Mouse (Mus musculus): ENCODE measurements around the gene Fzr1.

The Fzr1 gene

DNA sequence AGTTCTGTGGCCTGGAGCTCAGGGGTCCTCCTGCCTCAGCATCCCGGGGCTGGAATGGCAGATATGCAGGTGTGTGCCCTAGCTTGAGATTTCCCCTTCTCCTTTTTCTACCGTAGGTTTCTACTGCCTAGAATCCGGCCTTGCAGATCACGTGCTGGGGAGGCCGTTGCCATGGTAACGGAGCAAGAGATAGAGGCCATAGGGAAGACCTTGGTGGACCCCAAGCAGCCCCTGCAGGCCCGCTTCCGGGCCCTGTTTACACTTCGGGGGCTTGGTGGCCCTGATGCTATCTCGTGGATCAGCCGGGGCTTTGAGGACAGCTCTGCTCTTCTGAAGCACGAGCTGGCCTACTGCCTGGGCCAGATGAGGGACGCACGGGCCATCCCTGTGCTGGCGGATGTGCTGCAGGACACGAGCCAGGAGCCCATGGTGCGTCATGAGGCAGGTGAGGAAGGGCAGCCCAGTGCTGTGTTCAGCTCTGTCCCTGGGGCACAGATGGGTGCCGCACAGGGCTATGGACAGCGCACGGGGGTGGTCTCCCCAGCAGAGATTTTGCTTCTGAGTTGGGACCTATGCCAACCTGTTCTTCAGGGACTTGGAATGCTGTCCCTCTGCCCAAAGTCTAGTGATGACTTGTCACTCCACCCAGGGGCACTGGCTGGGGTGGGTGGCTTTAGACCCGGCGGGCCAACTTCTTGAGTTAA, 7.4 kb upstream of the Fzr1 start:
- no peak for ATAC-seq (ENCODE audit: insufficient number of reproducible peaks, low FRiP score, low TSS enrichment)

DNA sequence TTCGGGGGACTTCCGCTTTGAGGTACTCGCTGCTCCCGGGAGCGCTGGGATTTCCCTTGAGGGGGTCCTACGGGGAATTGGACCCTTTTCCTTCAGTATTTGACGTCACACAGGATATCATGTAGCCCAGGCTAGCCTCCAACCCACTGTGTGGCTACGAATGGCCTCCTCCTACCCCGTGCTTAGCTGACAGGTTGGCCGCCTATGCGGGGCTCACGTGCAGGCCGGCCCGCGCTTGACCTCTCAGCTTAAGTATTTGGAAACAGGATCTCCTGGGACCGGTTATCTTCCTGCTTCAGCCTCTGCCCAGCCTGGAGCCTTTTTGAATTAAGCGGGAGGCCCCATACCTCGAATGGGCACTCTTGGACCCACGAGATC, 6.3 kb upstream of the Fzr1 start:
- ATAC-seq (ENCODE audit: insufficient number of reproducible peaks, low FRiP score, low TSS enrichment): no peak

DNA sequence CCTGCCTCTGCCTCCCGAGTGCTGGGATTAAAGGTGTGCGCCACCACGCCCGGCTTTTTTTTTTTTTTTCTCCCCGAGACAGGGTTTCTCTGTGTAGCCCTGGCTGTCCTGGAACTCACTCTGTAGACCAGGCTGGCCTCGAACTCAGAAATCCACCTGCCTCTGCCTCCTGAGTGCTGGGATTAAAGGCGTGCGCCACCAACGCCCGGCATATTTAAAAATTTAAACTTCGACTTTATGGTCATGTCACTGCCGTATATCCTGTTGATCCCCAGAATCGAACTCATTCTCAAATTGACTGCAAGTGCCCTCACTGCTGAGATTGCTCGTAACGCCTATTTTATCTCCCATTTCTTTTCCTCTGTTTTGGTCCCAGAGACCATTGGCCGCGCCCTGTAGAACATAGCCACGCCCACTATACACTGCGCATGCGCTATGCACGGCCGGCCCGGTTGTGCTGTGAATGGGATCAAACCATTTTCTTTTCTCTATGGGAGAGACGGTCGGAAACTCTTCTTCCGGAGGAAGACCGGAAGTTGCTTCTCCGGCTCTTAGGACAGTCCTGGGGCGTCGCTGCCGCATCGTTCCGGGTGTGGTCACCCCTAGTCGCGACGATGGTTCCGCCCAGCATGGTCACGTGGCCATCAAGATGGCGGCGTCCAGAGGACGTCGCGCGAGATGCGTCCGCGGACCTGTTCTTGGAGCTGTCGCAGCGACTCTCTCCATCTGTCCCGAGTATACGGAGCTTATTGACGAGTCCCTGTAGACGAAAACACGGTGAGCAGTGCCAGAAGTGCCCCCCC, 5.7 kb upstream of the Fzr1 start, which contains the start of the genes Dohh and Gm48551:
TSS of gene Dohh (plus strand) at position 627 of the 803 bp plus-strand sequence.
TSS of gene Gm48551 (plus strand) at position 665 of the 803 bp plus-strand sequence.
- peak; percentile 94 for ATAC-seq (ENCODE audit: insufficient number of reproducible peaks, low FRiP score, low TSS enrichment)

DNA sequence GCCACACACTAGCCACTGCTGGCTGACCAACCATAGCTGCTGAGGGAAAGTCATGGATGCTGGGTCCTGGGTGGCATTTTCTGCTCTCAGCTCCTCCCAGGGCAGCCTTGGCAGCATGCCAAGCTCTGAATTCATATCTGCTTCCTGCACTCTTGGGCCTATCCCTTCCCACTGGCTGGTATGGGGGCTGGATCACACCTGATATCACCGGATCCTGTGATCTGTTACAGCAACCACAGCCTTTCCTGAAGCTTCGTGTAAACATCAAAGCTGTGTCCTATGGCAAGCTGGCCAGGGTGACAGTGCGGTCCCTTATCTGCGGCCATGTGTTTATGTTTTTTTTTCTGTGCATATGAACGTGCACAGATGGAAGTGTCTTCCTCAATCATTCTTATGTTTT, 3.7 kb upstream of the Fzr1 start:
- no peak for ATAC-seq (ENCODE audit: insufficient number of reproducible peaks, low FRiP score, low TSS enrichment)

DNA sequence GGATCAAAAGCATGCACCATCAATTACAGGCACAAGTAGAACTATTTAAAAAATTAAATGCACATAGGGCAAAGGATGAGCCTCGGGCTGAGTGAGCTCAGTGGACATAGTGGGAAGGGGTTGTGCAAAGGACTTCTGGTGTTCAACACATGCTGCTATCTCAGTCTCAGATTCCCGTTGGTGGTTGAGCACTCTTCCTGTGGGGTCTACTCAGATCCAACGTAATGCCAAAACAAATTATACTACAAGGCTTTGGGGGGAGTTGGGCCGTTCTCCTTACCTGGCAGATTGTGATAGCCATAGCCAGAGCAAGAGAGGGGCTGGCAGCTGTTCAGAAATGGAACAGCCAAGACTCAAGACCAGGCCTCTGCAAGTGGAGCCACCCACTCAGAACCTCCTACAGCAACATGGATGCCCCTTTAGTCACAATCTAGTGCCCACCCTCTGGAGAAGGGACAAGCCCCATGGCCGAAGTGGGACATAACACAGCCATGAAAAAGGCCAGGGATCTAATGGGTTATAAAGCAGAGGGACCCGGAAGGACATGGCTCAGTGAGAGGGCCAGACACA, 1.6 kb upstream of the Fzr1 start:
- ATAC-seq (ENCODE audit: insufficient number of reproducible peaks, low FRiP score, low TSS enrichment): no peak

DNA sequence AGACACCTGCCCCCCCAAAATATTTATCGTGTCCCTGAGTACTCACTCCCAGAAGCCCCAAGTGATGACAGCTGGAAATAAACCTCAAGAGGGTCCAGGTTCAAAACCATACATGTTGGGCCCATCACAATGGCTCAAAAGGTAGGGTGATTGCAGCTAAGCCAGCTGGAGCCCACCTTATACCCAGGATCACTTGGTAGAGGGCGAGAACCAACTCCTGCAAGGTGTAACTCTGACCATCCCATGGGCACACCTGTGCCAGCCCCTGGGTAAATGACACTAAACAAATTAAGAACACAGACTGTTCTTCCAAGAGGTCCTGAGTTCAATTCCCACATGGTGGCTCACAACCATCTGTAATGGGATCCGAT, 852 bp upstream of the Fzr1 start:
- ATAC-seq (ENCODE audit: insufficient number of reproducible peaks, low FRiP score, low TSS enrichment): no peak

DNA sequence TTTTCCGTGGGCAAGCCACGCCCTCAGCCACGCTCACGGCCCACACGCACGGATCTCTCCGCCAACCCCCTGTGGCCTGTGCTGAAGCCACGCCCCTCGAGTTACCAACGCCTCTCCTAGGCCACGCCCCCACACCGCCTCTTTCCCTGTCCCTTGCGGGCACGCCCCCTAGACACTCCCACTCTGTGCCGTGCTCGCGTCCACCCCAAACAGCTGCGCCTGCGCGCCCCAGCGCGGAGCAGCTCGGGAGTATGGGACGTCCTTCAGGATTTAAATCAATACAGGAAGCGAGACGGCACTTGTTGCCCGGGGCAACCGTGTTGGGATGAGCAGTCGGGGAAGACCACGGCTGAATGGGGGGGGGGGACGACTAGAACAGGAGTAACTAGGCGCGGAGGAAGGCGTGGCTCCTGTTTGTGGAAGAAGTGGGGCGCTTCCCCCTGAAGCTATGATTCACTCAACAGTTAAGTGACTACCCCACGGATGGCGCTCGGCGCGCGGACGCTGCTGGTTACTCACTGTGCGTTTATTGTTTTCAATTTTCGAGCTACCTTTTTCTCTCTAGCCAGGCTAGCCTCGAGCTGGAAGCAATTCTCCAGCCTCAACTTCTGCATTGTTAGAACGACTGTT, 352 bp upstream of the Fzr1 start:
- peak; percentile 91 for ATAC-seq (ENCODE audit: insufficient number of reproducible peaks, low FRiP score, low TSS enrichment)

DNA sequence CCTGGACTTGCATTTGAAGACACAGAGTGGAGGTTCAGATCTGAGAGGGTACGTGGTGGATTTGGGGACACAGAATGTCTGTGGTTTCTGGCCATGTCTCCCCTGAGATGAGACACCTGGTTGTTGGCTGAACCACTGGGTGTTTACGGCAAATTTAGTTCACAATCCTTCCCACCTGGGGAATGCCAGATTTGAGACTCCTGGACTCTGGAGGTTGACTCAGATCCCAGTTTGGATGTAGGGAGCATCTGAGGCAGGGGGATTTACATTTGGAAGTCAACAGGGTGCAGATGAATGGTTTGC, 1.0 kb downstream of the Fzr1 start:
- no peak for ATAC-seq (ENCODE audit: insufficient number of reproducible peaks, low FRiP score, low TSS enrichment)

DNA sequence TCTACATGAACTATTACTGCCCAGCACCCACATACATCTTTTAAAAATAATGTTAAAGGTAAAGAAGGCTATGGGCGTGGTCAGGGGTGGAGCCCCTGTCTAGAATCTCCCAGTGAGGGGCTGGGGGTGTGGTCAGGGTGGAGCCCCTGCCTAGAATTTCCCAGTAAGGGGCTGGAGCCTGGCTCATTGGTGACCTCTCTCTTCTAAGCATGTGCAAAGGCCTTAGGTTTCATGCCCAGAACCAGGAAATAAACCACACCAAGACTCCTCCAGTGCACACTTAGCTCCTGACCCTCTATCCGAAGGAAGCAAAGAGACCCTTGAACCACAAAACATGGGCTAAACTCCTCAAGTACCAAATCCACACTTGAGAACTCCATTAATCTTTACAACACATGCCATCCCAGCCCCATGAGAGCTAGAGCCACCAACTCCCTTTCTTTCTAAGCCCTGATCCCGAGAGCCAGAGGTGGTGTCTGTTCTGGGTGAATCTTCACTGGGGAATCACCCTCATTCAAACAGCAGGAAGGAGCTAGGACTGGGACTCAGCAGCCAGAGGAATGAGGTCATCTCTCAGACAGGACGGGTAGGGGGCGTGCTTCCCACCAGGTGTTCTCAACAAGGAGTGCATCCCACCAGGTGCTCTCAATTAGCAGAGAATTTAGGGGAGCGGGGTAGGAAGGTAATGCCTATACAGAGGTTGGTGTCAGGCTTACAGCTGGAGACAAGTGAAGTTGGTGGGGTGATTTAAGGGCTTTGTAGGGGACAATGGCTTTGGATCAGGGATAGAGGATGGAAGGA, 1.6 kb downstream of the Fzr1 start:
- no peak for ATAC-seq (ENCODE audit: insufficient number of reproducible peaks, low FRiP score, low TSS enrichment)

DNA sequence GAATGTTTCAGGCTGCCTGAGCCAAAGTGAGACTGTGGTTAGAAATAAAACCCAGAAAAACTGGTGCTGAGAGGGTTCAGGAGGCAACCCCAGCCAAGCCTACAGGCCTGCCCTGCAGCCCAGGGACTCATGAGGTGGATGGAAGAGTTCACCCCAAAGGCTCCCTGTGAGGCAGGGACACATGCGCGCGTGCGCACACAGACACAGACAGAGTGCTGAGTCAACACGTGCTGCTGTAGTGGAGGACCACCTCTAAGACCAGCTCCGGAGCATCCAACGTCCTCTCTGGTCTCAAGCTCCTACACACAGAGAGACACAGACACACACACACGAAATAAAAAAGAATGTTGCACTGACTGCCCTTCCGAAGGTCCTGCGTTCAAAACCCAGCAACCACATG, 3.0 kb downstream of the Fzr1 start:
- ATAC-seq (ENCODE audit: insufficient number of reproducible peaks, low FRiP score, low TSS enrichment): no peak

DNA sequence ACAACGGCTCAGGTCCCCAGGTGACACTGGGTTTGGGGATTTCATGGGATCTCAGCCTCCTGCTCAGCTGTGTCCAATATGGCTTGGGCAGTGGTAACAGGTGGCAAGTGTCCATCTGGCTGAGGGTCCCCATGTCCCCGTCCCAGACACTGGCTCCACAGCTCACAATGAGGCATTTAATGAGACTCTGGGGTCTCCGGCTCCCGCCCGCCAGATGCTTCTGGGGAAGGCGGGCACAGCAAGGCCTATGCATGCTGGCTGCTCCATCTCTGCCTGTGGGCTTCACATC, 11.2 kb downstream of the Fzr1 start:
- ATAC-seq (ENCODE audit: insufficient number of reproducible peaks, low FRiP score, low TSS enrichment): no peak

DNA sequence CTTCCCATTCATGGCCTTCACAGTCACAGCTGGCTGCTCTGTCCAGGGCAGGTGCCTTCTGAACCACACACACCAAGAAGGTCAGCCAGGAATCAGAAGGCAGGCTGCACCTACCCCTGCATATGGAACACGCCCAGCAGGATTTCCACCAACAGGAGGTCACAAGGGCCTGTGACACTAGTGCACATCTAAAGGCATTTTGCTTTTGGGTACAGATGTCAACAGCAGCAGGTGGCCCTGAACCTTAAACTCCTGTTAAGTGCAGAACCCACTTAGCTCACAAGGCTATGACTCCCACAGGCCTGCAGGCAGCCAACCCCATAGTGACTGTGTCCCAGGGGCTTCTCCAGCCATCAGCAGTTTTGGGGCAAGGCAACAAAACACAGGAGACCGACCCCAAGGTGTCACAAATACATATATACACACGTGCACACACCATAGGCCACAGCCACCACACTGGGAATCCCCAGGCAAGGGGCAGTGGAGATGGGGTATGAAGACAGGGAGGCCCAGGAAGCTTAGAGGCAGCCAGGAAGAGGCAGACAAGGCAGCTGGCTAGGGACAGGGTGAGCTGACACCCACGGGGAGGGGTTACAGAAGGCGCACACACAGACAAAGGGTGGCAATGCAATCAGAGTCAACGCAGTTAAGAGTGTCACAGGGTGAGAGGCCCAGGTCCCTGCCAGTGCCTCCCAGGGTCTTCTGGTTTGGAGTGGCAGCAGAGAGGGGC, 11.7 kb downstream of the Fzr1 start:
- no peak for ATAC-seq (ENCODE audit: insufficient number of reproducible peaks, low FRiP score, low TSS enrichment)

DNA sequence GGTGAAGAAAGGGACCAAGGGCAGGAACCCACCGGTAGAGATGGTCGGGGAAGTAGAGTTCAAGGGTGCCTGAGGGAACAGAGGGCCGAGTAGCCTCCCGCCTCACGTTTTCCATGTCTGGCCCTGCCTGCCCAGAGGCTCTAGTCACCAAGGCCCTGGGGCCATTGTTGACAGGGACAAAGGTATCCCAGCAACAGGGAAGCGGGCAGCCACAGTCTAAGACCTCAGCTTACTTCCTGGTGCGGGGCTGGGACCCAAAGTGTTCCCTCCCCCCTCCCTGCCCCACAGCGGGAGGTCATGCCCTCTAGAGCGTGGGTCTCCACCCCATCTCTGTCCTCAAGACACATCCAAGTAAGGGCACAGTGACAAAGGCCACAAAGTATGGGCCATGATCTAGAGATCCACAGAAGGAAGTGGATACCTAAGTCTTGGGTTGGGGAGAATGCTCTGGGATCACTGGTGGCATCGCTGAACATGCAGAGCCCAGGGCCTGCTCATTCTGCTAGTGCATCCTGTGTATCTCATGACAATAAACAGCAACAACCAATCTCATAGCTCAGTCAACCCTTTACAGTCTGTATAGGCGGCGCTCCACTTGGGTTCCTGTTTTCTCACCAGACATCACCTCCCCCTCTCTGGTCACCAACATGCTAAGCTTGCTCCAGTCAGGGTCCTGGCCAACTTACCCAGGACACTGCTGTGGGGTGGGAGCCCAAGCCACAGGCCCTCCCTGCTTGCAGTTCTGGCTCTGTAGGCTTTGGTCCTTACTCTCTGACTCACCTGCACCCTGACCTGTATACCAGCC, 12.4 kb downstream of the Fzr1 start, which contains the start of gene 4930404N11Rik:
TSS of gene 4930404N11Rik (minus strand) at position 145 of the 805 bp plus-strand sequence.
- no peak for ATAC-seq (ENCODE audit: insufficient number of reproducible peaks, low FRiP score, low TSS enrichment)

DNA sequence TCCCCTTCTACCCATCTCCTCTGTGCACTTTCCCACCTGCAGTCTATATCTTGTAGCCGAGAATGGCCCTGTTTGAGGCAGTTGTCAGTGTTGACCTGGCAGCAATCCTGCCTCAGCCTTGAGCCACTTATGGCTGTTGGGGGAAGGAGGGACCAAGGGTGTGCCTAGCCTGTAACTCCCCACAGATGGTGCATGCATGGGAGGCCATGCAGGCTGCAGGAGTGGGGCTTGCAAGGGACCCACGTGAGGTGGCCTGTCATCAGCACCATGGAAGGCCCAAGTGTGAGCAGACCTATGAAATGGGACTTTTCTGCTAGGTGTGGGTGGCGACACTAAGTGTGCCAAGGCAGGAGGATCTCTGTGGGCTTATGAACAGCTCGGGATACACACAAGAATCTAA, 13.2 kb downstream of the Fzr1 start:
- ATAC-seq (ENCODE audit: insufficient number of reproducible peaks, low FRiP score, low TSS enrichment): no peak

DNA sequence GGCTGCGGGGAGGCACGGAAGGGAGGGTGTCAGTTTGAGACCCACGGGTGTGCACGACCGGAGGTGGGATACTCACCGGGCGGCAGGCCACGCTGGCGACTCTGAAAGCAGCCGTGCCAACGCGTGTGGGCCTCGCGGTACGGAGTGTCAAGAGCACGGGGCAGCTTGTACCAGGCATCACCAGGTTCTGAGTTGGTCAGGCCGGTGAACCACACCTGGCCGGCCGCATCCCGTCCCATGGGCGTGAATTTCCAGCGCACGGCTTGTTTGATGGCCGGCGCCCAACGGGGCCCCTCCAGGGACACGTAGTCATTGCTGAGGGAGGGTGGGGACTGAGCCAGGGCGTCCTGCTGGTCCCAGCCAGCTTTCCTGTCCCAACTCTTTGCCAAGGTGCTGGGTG, 13.7 kb downstream of the Fzr1 start:
- ATAC-seq (ENCODE audit: insufficient number of reproducible peaks, low FRiP score, low TSS enrichment): no peak

DNA sequence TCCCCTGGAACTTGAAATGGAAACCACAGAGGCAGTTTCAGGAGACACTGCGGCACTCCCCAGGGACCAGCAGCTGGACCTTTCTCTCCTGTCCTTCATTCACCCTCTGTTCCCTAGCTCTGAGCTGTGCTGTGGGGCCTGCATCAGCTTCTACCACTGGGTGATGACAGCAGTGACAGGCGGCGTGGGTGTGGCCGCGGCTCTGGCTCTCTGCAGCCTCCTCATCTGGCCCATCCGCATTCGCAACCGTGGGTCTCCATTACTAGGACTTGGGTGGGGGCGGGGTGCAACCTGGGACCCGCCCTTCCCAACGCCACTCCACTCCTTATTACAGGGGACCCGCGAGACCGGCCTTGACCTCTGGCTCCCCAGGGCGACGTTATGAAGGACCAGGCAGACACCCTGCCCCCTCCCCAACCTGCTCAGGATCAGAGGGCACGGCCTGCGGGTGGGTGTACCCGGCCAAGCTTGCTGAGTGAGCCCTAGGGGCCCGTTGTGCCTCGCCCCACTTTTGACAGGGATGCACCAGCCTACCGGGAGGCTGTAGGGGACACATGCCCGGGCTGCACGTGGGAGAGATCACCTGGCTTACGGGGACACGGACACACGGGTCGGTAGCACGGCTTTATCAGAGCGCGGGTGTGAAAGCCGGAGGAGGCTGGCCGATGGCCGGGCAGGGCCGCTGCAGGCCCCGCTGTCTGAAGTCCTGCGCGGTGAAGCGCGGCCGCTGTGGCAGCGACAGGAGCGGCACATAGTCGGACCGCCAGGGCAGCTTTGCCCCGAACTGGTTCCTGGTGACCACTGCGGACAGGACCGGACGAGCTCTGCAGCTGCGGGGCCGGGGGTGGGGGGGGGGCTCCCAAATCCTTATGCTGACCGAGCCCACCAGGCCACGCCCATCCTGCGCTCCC, 14.6 kb downstream of the Fzr1 start:
- no peak for ATAC-seq (ENCODE audit: insufficient number of reproducible peaks, low FRiP score, low TSS enrichment)

DNA sequence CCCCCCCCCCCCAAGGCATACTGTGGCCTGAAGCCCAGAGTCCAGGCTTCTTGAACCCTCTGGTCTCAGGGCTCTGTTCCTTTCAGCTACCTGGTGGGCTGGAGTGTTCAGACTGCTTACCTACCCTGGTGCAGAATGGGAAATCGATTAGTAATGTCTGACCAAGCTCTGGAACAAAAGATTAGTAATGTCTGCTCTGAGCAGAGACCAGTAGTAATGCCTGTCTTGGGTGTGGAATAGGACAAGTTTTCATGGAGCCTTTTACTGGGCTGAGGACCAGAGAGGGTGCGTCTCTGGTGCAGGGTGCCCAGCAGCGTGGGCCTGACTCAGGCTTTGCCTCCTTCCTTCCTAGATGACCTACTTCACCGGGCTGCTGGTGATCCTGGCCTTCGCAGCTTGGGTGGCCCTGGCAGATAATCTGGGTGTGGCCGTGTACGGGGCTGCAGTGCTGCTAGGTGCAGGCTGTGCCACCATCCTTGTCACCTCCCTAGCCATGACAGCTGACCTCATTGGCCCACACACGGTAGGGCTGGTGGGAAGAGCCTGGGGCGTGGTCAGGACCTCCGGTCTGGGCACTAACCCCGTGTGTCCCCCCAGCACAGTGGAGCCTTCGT, 15.9 kb downstream of the Fzr1 start:
- no peak for ATAC-seq (ENCODE audit: insufficient number of reproducible peaks, low FRiP score, low TSS enrichment)

DNA sequence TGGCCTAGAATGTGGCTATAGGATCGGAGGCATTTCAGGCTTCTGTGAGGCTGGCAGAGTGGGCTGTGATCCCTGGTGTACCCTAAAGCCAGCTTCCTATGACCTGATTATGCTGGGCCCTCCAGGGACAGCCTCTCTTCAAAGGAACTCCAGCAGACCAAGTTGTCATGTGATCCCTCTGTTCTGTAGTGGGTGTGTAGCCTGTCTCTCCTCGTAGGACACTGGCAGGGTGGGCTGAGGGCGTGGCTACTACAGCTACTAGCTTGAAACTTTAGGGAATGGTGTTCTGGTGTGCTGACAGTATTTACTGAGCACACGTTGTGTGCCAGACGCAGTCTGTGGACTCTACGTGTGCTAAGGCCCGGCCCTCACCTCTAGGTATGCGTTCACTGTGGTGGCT, 17.6 kb downstream of the Fzr1 start:
- no peak for ATAC-seq (ENCODE audit: insufficient number of reproducible peaks, low FRiP score, low TSS enrichment)

Data from cerebellum, adult (tissue).